Mouse (Mus musculus) ES-E14 (cell line): ENCODE results near the gene Slc27a4. TPM values are rescaled to one million over a fixed set of nuclear protein-coding genes. Genes with fewer than 3 reads are reported as not detected.
A peak's percentile ranks its signal among the peaks of the same experiment; 100 is the strongest.

Experiments used
- DNase-seq: peaks from one replicate; pipeline ENCODE4 v3.0.0-alpha.2; 2013; ENCODE audit warnings: low read depth, low spot score
- H3K27ac ChIP-seq: 2 replicates; pipeline ENCODE4 v1.5.1; 2012; ENCODE audit warnings: low read depth, mild to moderate bottlenecking, low read length, moderate library complexity, mixed read lengths; ENCODE audit not compliant: poor library complexity, insufficient read depth, severe bottlenecking
- H3K36me3 ChIP-seq: 2 replicates; pipeline ENCODE4 v1.6.1; 2012; ENCODE audit warnings: mild to moderate bottlenecking, low read length, moderate library complexity, mixed read lengths; ENCODE audit not compliant: control insufficient read depth, poor library complexity, insufficient read depth, severe bottlenecking
- H3K4me1 ChIP-seq, 2 experiments: fragments of 150-350 bp in 1 of 2; sonication (generic) in 1 of 2; 2 replicates each; pipeline ENCODE4 v1.6.1; 2012; ENCODE audit warnings: low read length in 2 of 2, mild to moderate bottlenecking in 1 of 2, mixed read lengths in 1 of 2; ENCODE audit not compliant: control insufficient read depth in 2 of 2, insufficient read depth in 2 of 2, poor library complexity in 1 of 2
- H3K4me3 ChIP-seq, 2 experiments: fragments of 150-350 bp in 1 of 2; sonication (generic) in 1 of 2; 2 replicates each; pipeline ENCODE4 v1.5.1; 2012; ENCODE audit warnings: low read length in 2 of 2, low read depth in 1 of 2, mild to moderate bottlenecking in 1 of 2, mixed read lengths in 1 of 2; ENCODE audit not compliant: insufficient read depth in 1 of 2, poor library complexity in 1 of 2, severe bottlenecking in 1 of 2
- H3K9ac ChIP-seq: 2 replicates; pipeline ENCODE4 v1.6.1; 2012; ENCODE audit warnings: low read depth, mild to moderate bottlenecking, low read length, mixed read lengths; ENCODE audit not compliant: poor library complexity, insufficient read depth, severe bottlenecking
- H3K9me3 ChIP-seq: fragments of 150-350 bp; sonication (generic); 2 replicates; pipeline ENCODE4 v1.6.1; 2012; ENCODE audit warnings: low read depth, mild to moderate bottlenecking, low read length; ENCODE audit not compliant: control insufficient read depth, insufficient read depth
- CHD2 ChIP-seq: IDR thresholded peaks from 2 replicates; pipeline ENCODE4 v1.6.1; 2014; ENCODE audit warnings: mild to moderate bottlenecking, low read depth, low read length, inconsistent platforms
- HCFC1 ChIP-seq: IDR thresholded peaks from 2 replicates; pipeline ENCODE4 v1.6.1; 2012; ENCODE audit warnings: low read length, inconsistent platforms, borderline replicate concordance; ENCODE audit not compliant: insufficient read depth
- MAFK ChIP-seq: IDR thresholded peaks from 2 replicates; pipeline ENCODE4 v1.6.1; 2014; ENCODE audit warnings: mild to moderate bottlenecking, low read depth, low read length, inconsistent platforms; ENCODE audit not compliant: insufficient read depth
- ZC3H11A ChIP-seq: IDR thresholded peaks from 2 replicates; pipeline ENCODE4 v1.6.1; 2012; ENCODE audit warnings: low read depth, mild to moderate bottlenecking, inconsistent platforms, low read length, borderline replicate concordance
- ZNF384 ChIP-seq: IDR thresholded peaks from 2 replicates; pipeline ENCODE4 v1.6.1; 2012; ENCODE audit warnings: low read depth, low read length, inconsistent platforms
- in situ Hi-C, 2 experiments: fragments of 600-800 bp; cut with MboI; formaldehyde crosslinking; loops; one replicate each; pipeline ENCODE4 v1.15.1; 2025; ENCODE audit warnings: low sequenced_read_pairs in 2 of 2, inconsistent platforms in 1 of 2; ENCODE audit not compliant: unreplicated experiment in 2 of 2
- total RNA-seq: library from RNA; depleted of rRNA; stranded (reverse); fragments of 300-350 nt; gene quantifications from 2 replicates; pipeline ENCODE4 v1.2.3, GENCODE M21; 2012

Slc27a4 gene
- total RNA-seq, 1 experiment = 38.9 TPM

DNA sequence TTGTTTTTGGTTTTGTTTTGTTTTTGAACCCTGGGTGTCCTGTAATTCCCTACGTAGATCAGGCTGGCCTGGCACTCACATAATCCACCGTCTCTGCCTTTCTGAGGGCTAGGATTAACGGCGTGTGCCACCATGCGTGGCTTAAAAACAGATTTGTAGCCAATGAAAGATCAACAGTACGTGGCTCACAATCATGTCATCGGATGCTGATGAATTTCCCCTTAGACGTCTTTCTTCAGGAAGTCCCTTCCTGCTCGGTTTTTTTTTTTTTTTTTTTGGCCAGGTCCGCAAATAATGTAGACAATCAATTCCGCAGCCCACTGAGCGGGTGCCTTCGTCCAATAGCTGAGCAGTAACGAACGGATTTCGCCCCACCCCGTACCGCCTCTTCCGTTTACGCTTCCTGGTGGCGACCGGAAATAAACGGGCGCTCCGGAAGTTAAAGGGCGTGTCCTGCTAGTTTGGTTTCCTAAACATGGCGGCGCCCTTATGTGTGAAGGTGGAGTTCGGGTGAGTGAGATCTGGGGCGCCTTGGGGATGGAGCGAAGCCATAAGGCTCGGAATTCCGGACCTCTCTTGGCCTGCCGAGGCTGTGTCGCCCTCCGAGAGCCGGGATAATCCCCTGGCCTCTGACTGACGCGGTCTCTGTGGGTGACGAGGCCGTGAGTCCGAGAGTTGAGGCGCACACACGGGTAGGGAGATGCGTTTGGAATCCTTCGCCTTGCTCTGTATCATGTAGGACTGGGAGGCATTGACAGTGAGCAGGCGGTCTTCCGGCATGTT lies 24.7 kb downstream of the Slc27a4 start:
- no peaks in the 10 kb centered on the region for H3K9me3 ChIP-seq
- H3K4me3 ChIP-seq = peak overlapping the region; percentile 87 to 88
- peak; percentile 97 for DNase-seq
- H3K4me1 ChIP-seq = peaks cover 0 to 4% of the 10 kb centered on the region in 2 experiments; a peak in 2 of 4 replicates
- in situ Hi-C loops = no loop called here
- H3K36me3 ChIP-seq = no peaks in the 10 kb centered on the region; the same call in 1 of the 2 replicates
- H3K9ac ChIP-seq = peak overlapping the region; percentile 93
- H3K27ac ChIP-seq = peak overlapping the region; percentile 84
- peak; percentile 57 for TF ChIP-seq MAFK
- no peak for TF ChIP-seq CHD2
- TF ChIP-seq ZNF384 = peak; percentile 99
- no peak; the same call in 1 of the 2 replicates for TF ChIP-seq HCFC1

DNA sequence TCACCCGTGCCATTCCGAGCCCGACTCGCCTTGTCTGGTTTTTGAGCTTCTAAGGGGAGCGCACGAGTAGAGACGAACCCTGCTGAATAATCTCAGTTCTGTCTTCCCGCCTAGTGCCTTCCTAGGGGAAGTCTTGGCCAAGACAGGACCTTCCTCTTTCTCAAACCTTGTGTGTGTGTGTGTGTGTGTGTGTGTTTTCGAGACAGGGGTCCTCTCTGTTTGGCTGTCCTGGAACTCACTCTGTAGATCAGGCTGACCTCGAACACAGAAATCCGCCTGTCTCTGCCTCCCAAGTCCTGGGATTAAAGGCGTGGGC lies 25.2 kb downstream of the Slc27a4 start:
- peaks cover 0 to 3% of the 10 kb centered on the region in 2 experiments; a peak in 2 of 4 replicates for H3K4me1 ChIP-seq
- H3K4me3 ChIP-seq = peak overlapping the region; percentile 87 to 88
- peaks cover 2% of the 10 kb centered on the region for H3K36me3 ChIP-seq
- DNase-seq = no peak
- peak overlapping the region; percentile 93 for H3K9ac ChIP-seq
- peak overlapping the region; percentile 65 for H3K27ac ChIP-seq
- in situ Hi-C loops = no loop called here
- TF ChIP-seq MAFK (no peak), ZC3H11A (no peak), ZNF384 (no peak), HCFC1 (no peak), CHD2 (no peak)
- H3K9me3 ChIP-seq = no peaks in the 10 kb centered on the region

DNA sequence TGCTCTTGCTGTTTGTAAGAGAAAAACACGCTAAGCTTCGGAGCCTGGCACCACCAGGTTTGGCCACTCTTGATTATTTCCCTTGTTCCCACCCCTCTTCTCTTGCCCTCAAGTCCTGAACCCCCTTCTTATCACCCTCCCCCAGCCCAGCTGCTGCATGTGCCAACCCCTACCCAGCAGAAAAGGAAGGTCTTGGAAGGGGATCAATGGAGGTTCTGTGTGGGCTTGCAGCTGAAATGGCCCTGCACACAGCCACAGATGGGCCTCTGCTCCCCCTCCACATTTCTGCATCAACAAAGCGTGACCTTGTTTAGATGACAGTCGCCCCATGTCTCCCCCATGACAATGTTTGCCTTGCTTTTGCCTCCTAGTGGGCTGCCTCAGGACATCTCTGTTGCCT lies 28.7 kb downstream of the Slc27a4 start:
- no peak for DNase-seq
- in situ Hi-C loops = no loop called here
- Histone ChIP-seq H3K9me3 (no peaks in the 10 kb centered on the region), H3K4me1 (peaks cover 1 to 13% of the 10 kb centered on the region in 2 experiments; a peak in 2 of 4 replicates), H3K27ac (no peak overlapping the region), H3K4me3 (no peak overlapping the region), H3K36me3 (peaks cover 2% of the 10 kb centered on the region), H3K9ac (no peak overlapping the region)
- TF ChIP-seq CHD2 (no peak), ZC3H11A (no peak), HCFC1 (no peak), MAFK (no peak), ZNF384 (no peak)

DNA sequence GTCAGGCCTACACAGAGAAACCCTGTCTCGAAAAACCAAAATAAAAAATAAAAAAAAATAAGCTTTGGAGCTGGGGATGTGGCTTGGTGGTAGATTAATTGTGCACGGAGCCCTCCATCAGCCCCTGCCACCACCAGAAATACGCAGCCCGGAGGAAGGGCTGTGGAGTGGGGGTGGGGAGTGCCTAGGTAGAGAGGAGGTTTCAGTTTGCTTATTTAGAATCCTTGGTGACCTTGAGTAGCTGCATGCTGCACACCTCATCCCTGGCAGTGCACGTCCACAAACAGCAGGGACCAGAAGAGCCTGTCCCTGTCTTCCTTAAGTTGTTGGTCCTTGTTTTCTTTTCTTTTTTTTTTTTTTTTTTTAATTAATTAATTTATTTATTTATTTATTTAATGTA lies 31.4 kb downstream of the Slc27a4 start:
- Histone ChIP-seq H3K36me3 (peaks cover 8% of the 10 kb centered on the region), H3K9ac (peak overlapping the region; percentile 23; the same call in 1 of the 2 replicates), H3K4me3 (no peak overlapping the region), H3K9me3 (no peaks in the 10 kb centered on the region), H3K27ac (peak overlapping the region; percentile 23; the same call in 1 of the 2 replicates), H3K4me1 (peaks cover 6 to 17% of the 10 kb centered on the region in 2 experiments; a peak in 2 of 4 replicates)
- in situ Hi-C loops = no loop called here
- DNase-seq = no peak
- TF ChIP-seq ZC3H11A (no peak), HCFC1 (no peak), CHD2 (no peak), MAFK (no peak), ZNF384 (no peak)
